9 mouse cellular contexts compared by ENCODE assay signal in the genomic region with DNA sequence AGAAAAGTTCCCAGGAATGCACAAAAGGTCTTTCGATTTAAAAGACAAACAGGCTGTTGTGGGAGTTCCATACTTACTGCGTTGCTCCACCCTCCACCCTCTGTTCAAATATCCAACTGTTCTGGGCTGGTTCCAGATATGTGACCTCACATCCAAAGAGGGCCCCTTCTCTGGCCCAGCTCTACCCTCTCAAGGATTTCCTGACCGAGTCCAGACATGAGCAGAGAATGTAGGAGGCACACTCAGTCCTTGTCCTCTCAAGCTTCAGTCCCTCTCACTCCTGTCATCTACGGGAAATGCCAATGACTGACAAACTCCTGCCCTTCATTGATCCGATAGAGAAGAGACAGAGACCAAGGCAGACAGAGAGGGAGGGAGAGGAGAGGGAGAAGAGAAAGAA. TPM values are rescaled to one million over a fixed set of nuclear protein-coding genes. Genes with fewer than 3 reads are reported as not detected.
A peak's percentile ranks its signal among the peaks of the same experiment; 100 is the strongest.
DNase-seq lines count a peak whose midpoint lies in the region; ATAC-seq and TF ChIP-seq lines count a peak whose summit lies in the region.
"Had no signal": no experiment of that assay in that cellular context is flagged by ENCODE, and none has a peak within 500 bp of the region (broad histone marks: within the 10 kb centered on the region; RNA-seq: fewer than 3 reads in every experiment).

No protein-coding gene starts in this region.

- peak overlapping the region; percentile 79 to 84 for H3K27ac ChIP-seq in heart, embryonic 14.5 days (replicated peaks in 1 of 2; ENCODE audit: control insufficient read depth in 1 of 2, insufficient read depth in 1 of 2, low read depth in 2 of 2, low read length in 2 of 2)
- H3K27ac ChIP-seq in limb, embryonic 15.5 days, result peak overlapping the region; percentile 83
- H3K27ac ChIP-seq in small intestine, adult 2 months (ENCODE audit: insufficient read depth, low read depth, low read length), result peak overlapping the region; percentile 48

- no peaks in the 10 kb centered on the region for H3K36me3 ChIP-seq in heart, embryonic 14.5 days (ENCODE audit: control insufficient read depth, insufficient read depth, low read length)
- no peaks in the 10 kb centered on the region for H3K36me3 ChIP-seq in limb, embryonic 15.5 days
- no peaks in the 10 kb centered on the region for H3K36me3 ChIP-seq in small intestine, adult 2 months (ENCODE audit: control insufficient read depth, insufficient read depth, low read length)

- TF ChIP-seq POLR2A in small intestine, adult 2 months (IDR thresholded peaks at IDR 0.05; ENCODE audit: low read depth, low read length), result no peak

- no peaks in the 10 kb centered on the region for H3K27me3 ChIP-seq in heart, embryonic 14.5 days (ENCODE audit: control insufficient read depth, insufficient read depth, low read length)
- H3K27me3 ChIP-seq in limb, embryonic 15.5 days, result no peaks in the 10 kb centered on the region
- H3K27me3 ChIP-seq in small intestine, adult 2 months (ENCODE audit: control insufficient read depth, insufficient read depth, low read length), result no peaks in the 10 kb centered on the region

- peak overlapping the region; percentile 56 for H3K9ac ChIP-seq in heart, embryonic 14.5 days (ENCODE audit: low read length)
- no peak overlapping the region for H3K9ac ChIP-seq in limb, embryonic 15.5 days

- intact Hi-C loops in heart, postnatal 25 days (cut with DNase I), result no loop called here

- no peaks in the 10 kb centered on the region for H3K9me3 ChIP-seq in heart, embryonic 14.5 days (ENCODE audit: control insufficient read depth, low read length)
- no peaks in the 10 kb centered on the region for H3K9me3 ChIP-seq in limb, embryonic 15.5 days

- H3K4me2 ChIP-seq in heart, embryonic 14.5 days (ENCODE audit: low read length), result peak overlapping the region; percentile 44
- peak overlapping the region; percentile 12; the same call in 1 of the 2 replicates for H3K4me2 ChIP-seq in limb, embryonic 15.5 days

- peak; percentile 66 for ATAC-seq in heart, embryonic 14.5 days (ENCODE audit: insufficient number of reproducible peaks, insufficient read depth, low FRiP score, low read depth)
- ATAC-seq in limb, embryonic 15.5 days (ENCODE audit: insufficient number of reproducible peaks, low FRiP score, low TSS enrichment, low read depth), result 0 out of 2 replicates have a peak, but pooled peaks have one; percentile 45

- 12% methylated on average over 5 of the region's 5 CpGs for WGBS in heart, embryonic 14.5 days
- WGBS in limb, embryonic 15.5 days, result 31% methylated on average over 5 of the region's 5 CpGs
- WGBS in small intestine, adult 2 months, result 6% methylated on average over 5 of the region's 5 CpGs

- peak; percentile 95 for DNase-seq in heart, adult 11 months
- no peak for DNase-seq in heart, postnatal 25 days (ENCODE audit: low spot score)
- DNase-seq in retina, postnatal 1 day, result no peak
- no peak for DNase-seq in spleen, adult 18-20 months
- DNase-seq in frontal cortex, postnatal 36 days (ENCODE audit: low spot score in 2 of 2), result no peak
- DNase-seq: gastrocnemius, postnatal 25 days had no signal

- no peak for TF ChIP-seq CTCF in small intestine, adult 2 months (IDR thresholded peaks at IDR 0.05; ENCODE audit: extremely low read depth, insufficient read length, insufficient replicate concordance, low read depth, low read length)

- peaks cover 17 to 27% of the 10 kb centered on the region in 2 experiments for H3K4me1 ChIP-seq in heart, embryonic 14.5 days (ENCODE audit: control insufficient read depth in 2 of 2, insufficient read depth in 2 of 2, low read length in 2 of 2)
- H3K4me1 ChIP-seq in limb, embryonic 15.5 days, result peaks cover 31% of the 10 kb centered on the region
- peaks cover 8% of the 10 kb centered on the region for H3K4me1 ChIP-seq in small intestine, adult 2 months (ENCODE audit: control insufficient read depth, insufficient read depth, insufficient read length, low read length)

- H3K4me3 ChIP-seq in heart, embryonic 14.5 days (ENCODE audit: control insufficient read depth in 1 of 2, insufficient read depth in 1 of 2, low read depth in 1 of 2, low read length in 2 of 2), result peak overlapping the region in 1 of 2 experiments; percentile 6; a peak in 3 of 4 replicates
- H3K4me3 ChIP-seq in limb, embryonic 15.5 days, result 0 out of 2 replicates have a peak overlapping the region, but pooled peaks have one; percentile 7
- peak overlapping the region; percentile 28; the same call in 1 of the 2 replicates for H3K4me3 ChIP-seq in small intestine, adult 2 months (ENCODE audit: low read depth, low read length)

RNA-seq across cellular contexts. Expression of a gene that starts 5.2 kb away (rescaled TPM):
- 100 to 1,000 TPM; 205 to 207 TPM for total RNA-seq in heart, postnatal 25 days (2021)
- polyA plus RNA-seq in heart, embryonic 14.5 days (2014; fragmentation: Nextera tagmentation; extraction: Ambion mirVana), result 364 and 365 TPM in 2 replicates
- 352 and 365 TPM in 2 replicates for polyA plus RNA-seq in limb, embryonic 15.5 days (2015; fragmentation: Nextera tagmentation; extraction: Ambion mirVana)
- polyA plus RNA-seq in small intestine, adult 2 months (2012; rRNA removed), result 212 and 412 TPM in 2 replicates

RNA-seq across cellular contexts. Expression of a gene that starts 6.0 kb away (rescaled TPM):
- total RNA-seq in heart, postnatal 25 days (2021), result 100 to 1,000 TPM; 235 to 245 TPM
- polyA plus RNA-seq in heart, embryonic 14.5 days (2014; fragmentation: Nextera tagmentation; extraction: Ambion mirVana), result 238 and 251 TPM in 2 replicates
- polyA plus RNA-seq in limb, embryonic 15.5 days (2015; fragmentation: Nextera tagmentation; extraction: Ambion mirVana), result 241 and 331 TPM in 2 replicates
- 683 and 1,784 TPM in 2 replicates for polyA plus RNA-seq in small intestine, adult 2 months (2012; rRNA removed)

RNA-seq across cellular contexts. Expression of a gene that starts 14.4 kb away (rescaled TPM):
- under 1 TPM; 0.34 to 0.83 TPM for total RNA-seq in heart, postnatal 25 days (2021)
- 1.00 and 1.1 TPM in 2 replicates for polyA plus RNA-seq in heart, embryonic 14.5 days (2014; fragmentation: Nextera tagmentation; extraction: Ambion mirVana)
- polyA plus RNA-seq in limb, embryonic 15.5 days (2015; fragmentation: Nextera tagmentation; extraction: Ambion mirVana), result 2.3 TPM in 2 replicates
- polyA plus RNA-seq in small intestine, adult 2 months (2012; rRNA removed), result 4.5 and 7.0 TPM in 2 replicates

RNA-seq across cellular contexts. Expression of a gene that starts 37.9 kb away (rescaled TPM):
- 1 to 10 TPM in 1 of 2 experiments, under 1 TPM in 1; 0.73 to 1.3 TPM for total RNA-seq in heart, postnatal 25 days (2021)
- polyA plus RNA-seq in heart, embryonic 14.5 days (2014; fragmentation: Nextera tagmentation; extraction: Ambion mirVana), result 0.16 TPM in 1 of 2 replicates, not detected in the other
- 0.24 and 0.31 TPM in 2 replicates for polyA plus RNA-seq in limb, embryonic 15.5 days (2015; fragmentation: Nextera tagmentation; extraction: Ambion mirVana)
- polyA plus RNA-seq in small intestine, adult 2 months (2012; rRNA removed), result 3.7 and 5.8 TPM in 2 replicates

RNA-seq across cellular contexts. Expression of a gene that starts 39.4 kb away (rescaled TPM):
- 10 to 100 TPM; 85.8 to 88.6 TPM for total RNA-seq in heart, postnatal 25 days (2021)
- 128 and 135 TPM in 2 replicates for polyA plus RNA-seq in heart, embryonic 14.5 days (2014; fragmentation: Nextera tagmentation; extraction: Ambion mirVana)
- 146 and 160 TPM in 2 replicates for polyA plus RNA-seq in limb, embryonic 15.5 days (2015; fragmentation: Nextera tagmentation; extraction: Ambion mirVana)
- polyA plus RNA-seq in small intestine, adult 2 months (2012; rRNA removed), result 82.6 and 131 TPM in 2 replicates
